Mouse (Mus musculus) C2C12 (cell line): ENCODE data around the gene Stk10. TPM values are rescaled to one million over a fixed set of nuclear protein-coding genes. Genes with fewer than 3 reads are reported as not detected.

Experiments used
- H3K27me3 ChIP-seq: one replicate; pipeline ENCODE4 v1.6.1; 2011; ENCODE audit not compliant: control insufficient read depth, insufficient read depth, insufficient read length
- H3K36me3 ChIP-seq: one replicate; pipeline ENCODE4 v1.6.1; 2011; ENCODE audit not compliant: control insufficient read depth, insufficient read depth
- H3K4me3 ChIP-seq: one replicate; pipeline ENCODE4 v1.5.1; 2011; ENCODE audit warnings: mild to moderate bottlenecking, control low read depth; ENCODE audit not compliant: poor library complexity, insufficient read depth, severe bottlenecking
- H3K79me2 ChIP-seq: one replicate; pipeline ENCODE4 v1.6.1; 2011; ENCODE audit not compliant: control insufficient read depth, insufficient read depth
- H3K79me3 ChIP-seq: one replicate; pipeline ENCODE4 v1.6.1; 2011; ENCODE audit warnings: low read depth, control low read depth
- H3ac ChIP-seq: one replicate; pipeline ENCODE3; 2011; ENCODE audit warnings: low read depth; ENCODE audit not compliant: control insufficient read depth, insufficient read length
- CEBPB ChIP-seq: IDR thresholded peaks from one replicate; pipeline ENCODE4 v1.6.1; 2011; ENCODE audit warnings: low read depth, mild to moderate bottlenecking, control low read depth, moderate library complexity
- CTCF ChIP-seq: IDR thresholded peaks from one replicate; pipeline ENCODE4 v1.5.1; 2011; ENCODE audit not compliant: control insufficient read depth, insufficient read depth, insufficient read length
- FOSL1 ChIP-seq: IDR thresholded peaks from one replicate; pipeline ENCODE4 v1.8.0; 2011; ENCODE audit warnings: mild to moderate bottlenecking, low read length; ENCODE audit not compliant: poor library complexity, insufficient read depth, severe bottlenecking
- MAX ChIP-seq: IDR thresholded peaks from one replicate; pipeline ENCODE4 v1.6.1; 2011; ENCODE audit warnings: mild to moderate bottlenecking, control low read depth
- MYOD1 ChIP-seq: IDR thresholded peaks from one replicate; pipeline ENCODE4 v1.6.1; 2011; ENCODE audit warnings: low read depth; ENCODE audit not compliant: control insufficient read depth, insufficient read length
- MYOG ChIP-seq: IDR thresholded peaks from one replicate; pipeline ENCODE4 v1.6.1; 2011; ENCODE audit not compliant: control insufficient read depth, insufficient read length; ENCODE audit errors: extremely low read depth
- USF1 ChIP-seq: IDR thresholded peaks from one replicate; pipeline ENCODE4 v1.6.1; 2011; ENCODE audit warnings: low read depth, mild to moderate bottlenecking, control low read depth, moderate library complexity
- polyA plus RNA-seq: library from polyadenylated mRNA; unstranded; fragments of >200 nt; fragmentation: generic; extraction: Trizol; gene quantifications from one replicate; pipeline ENCODE4 v1.2.1, GENCODE M21; 2012; ENCODE audit warnings: missing spikeins

Gene Stk10
- polyA plus RNA-seq, 1 experiment, result 8.2 TPM

- no peak overlapping the region for H3K4me3 ChIP-seq
- no peak for TF ChIP-seq CTCF
- TF ChIP-seq MAX, result no peak
- no peak for TF ChIP-seq MYOG
- TF ChIP-seq CEBPB, result no peak
- no peak for TF ChIP-seq FOSL1
- TF ChIP-seq MYOD1, result no peak
- no peak for TF ChIP-seq USF1
- H3K36me3 ChIP-seq, result peaks cover 14% of the 10 kb centered on the region
- H3K27me3 ChIP-seq, result no peaks in the 10 kb centered on the region
- peaks cover 100% of the 10 kb centered on the region for H3K79me2 ChIP-seq
- H3ac ChIP-seq, result no peak overlapping the region
- H3K79me3 ChIP-seq, result peaks cover 87% of the 10 kb centered on the region
These were observed 132.5 kb downstream of the Stk10 start for GRCm38 (mm10) chr11:32665639-32666038.

DNA sequence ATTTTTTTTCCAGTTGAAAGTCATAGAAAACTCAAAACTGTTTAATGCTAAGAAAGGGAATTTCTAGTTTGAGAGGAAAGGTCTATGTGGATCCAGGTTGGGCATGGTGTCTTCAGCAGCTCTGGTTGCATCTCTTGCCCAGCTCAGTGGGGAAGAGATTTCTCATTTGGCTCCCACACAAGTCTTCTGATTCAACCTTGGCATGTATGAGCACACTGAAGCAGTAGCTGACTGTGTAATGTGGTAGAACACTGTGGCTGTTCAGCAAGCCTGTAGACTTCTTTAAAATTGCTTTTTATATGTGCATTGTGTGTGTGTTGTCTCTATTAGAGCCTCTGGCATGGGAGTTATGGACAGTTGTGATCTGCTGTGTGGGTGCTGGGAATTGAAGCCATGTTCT is 133.9 kb downstream of the Stk10 start:
- Histone ChIP-seq H3K27me3 (no peaks in the 10 kb centered on the region), H3K4me3 (no peak overlapping the region), H3K79me3 (peaks cover 91% of the 10 kb centered on the region), H3K36me3 (peaks cover 14% of the 10 kb centered on the region), H3ac (no peak overlapping the region), H3K79me2 (peaks cover 100% of the 10 kb centered on the region)
- TF ChIP-seq CEBPB (no peak), CTCF (no peak), MYOG (no peak), USF1 (no peak), FOSL1 (no peak), MYOD1 (no peak), MAX (no peak)

DNA sequence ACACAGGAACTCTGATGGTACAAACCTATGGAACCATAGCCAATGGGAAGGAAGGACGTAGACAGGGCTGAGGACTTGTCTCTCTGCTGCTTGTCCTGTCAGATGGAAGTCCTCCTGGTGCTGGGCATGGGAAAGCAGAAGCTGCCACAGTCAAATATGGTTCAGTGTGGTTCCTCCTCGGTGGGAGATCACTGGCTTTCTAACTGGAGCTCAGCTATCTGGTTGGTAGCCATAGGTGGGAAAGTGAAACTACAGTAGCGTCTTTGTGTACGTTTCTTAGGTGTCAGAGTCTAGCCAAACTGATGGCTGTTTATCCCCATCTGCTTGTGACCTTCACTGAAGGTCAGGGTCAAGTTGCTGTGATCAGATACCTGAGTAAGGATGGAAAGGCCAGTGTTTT is 138.4 kb downstream of the Stk10 start:
- Histone ChIP-seq H3ac (no peak overlapping the region), H3K36me3 (no peaks in the 10 kb centered on the region), H3K79me3 (peaks cover 92% of the 10 kb centered on the region), H3K4me3 (no peak overlapping the region), H3K27me3 (no peaks in the 10 kb centered on the region), H3K79me2 (peaks cover 100% of the 10 kb centered on the region)
- TF ChIP-seq USF1 (no peak), CTCF (no peak), MYOD1 (no peak), MYOG (no peak), MAX (no peak), FOSL1 (no peak), CEBPB (no peak)

Other genes starting within 250 kb of the Stk10 start
- 12.1 TPM for gene Hba-a1, start 249.8 kb upstream of the Stk10 start, polyA plus RNA-seq
- gene Hbq1b, start 246.3 kb upstream of the Stk10 start, polyA plus RNA-seq, result not detected
- gene Hba-a2, start 236.8 kb upstream of the Stk10 start, polyA plus RNA-seq, result not detected
- 0.11 TPM for gene Hbq1a, start 233.2 kb upstream of the Stk10 start, polyA plus RNA-seq
- gene Sh3pxd2b, start 185.5 kb upstream of the Stk10 start, polyA plus RNA-seq, result 21.7 TPM
- gene Ubtd2, start 77.9 kb upstream of the Stk10 start, polyA plus RNA-seq, result 14.3 TPM
- 0.14 TPM for gene Efcab9, start 1.2 kb upstream of the Stk10 start, polyA plus RNA-seq
- gene Fbxw11, start 109.4 kb downstream of the Stk10 start, polyA plus RNA-seq, result 38.8 TPM